Mouse (Mus musculus) lung, embryonic 15.5 days (tissue): ENCODE measurements around the gene Pum3. TPM values are rescaled to one million over a fixed set of nuclear protein-coding genes. Genes with fewer than 3 reads are reported as not detected.
"Not testable (repeated sequence)": the region's sequence is repeated elsewhere in the genome, so short reads cannot be mapped to it uniquely, and the experiment has no call there.

Source experiments
- ATAC-seq: fragments of 200-750 bp; cut with Nextera tagmentation; 2 replicates; pipeline ENCODE4 v1.8.0; 2017; ENCODE audit warnings: moderate number of reproducible peaks, borderline replicate concordance; ENCODE audit not compliant: low FRiP score, low TSS enrichment; ENCODE audit errors: extremely low read depth
- H3K27ac ChIP-seq: fragments of 300-500 bp; sonication (generic); 2 replicates; pipeline ENCODE4 v1.5.1; 2015; ENCODE audit warnings: moderate library complexity, mild to moderate bottlenecking, inconsistent platforms
- H3K27me3 ChIP-seq: fragments of 300-500 bp; sonication (generic); 2 replicates; pipeline ENCODE4 v1.6.1; 2015; ENCODE audit warnings: inconsistent platforms
- H3K36me3 ChIP-seq: fragments of 300-500 bp; sonication (generic); 2 replicates; pipeline ENCODE4 v1.6.1; 2015; ENCODE audit warnings: inconsistent platforms
- H3K4me1 ChIP-seq: fragments of 300-500 bp; sonication (generic); 2 replicates; pipeline ENCODE4 v1.6.1; 2015; ENCODE audit warnings: inconsistent platforms
- H3K4me2 ChIP-seq: fragments of 300-500 bp; sonication (generic); 2 replicates; pipeline ENCODE4 v1.6.1; 2015; ENCODE audit warnings: inconsistent platforms, mild to moderate bottlenecking, moderate library complexity
- H3K4me3 ChIP-seq: fragments of 300-500 bp; sonication (generic); 2 replicates; pipeline ENCODE4 v1.5.1; 2015; ENCODE audit warnings: mild to moderate bottlenecking, inconsistent platforms
- H3K9ac ChIP-seq: fragments of 300-500 bp; sonication (generic); 2 replicates; pipeline ENCODE4 v1.6.1; 2015; ENCODE audit warnings: inconsistent platforms
- H3K9me3 ChIP-seq: fragments of 300-500 bp; sonication (generic); 2 replicates; pipeline ENCODE4 v1.6.1; 2016; ENCODE audit warnings: inconsistent platforms
- WGBS: fragments of 180-500 bp; shearing (Covaris S2); methylation state at CpG from one replicate; pipeline ENCODE4 v1.1.7; 2015; 5-methylcytosine and 5-hydroxymethylcytosine counted together
- polyA plus RNA-seq: library from polyadenylated mRNA; unstranded; fragments of >200 nt; fragmentation: Nextera tagmentation; extraction: Ambion mirVana; gene quantifications from 2 replicates; pipeline ENCODE4 v1.2.1, GENCODE M21; 2015

Pum3 gene
- polyA plus RNA-seq, 1 experiment from 2014 or later, result 67.0 TPM

DNA sequence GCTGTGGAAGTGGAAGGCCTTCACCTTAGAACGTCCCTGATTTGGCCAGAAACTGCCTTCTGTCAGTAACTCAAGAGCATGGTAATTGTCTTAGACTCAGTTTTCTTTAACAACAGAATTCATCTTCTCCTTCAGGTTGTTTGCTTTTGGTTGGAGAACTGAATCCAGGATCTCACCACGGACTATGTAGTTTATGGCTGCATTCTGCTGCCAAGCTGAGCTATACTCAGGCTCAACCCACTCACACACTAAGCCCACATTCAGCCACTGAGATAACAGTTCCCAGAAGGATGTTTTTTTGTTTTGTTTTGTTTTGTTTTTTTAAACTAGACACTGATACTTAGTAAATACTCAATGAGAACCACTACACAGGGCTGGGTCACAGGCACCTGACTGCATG lies 38.3 kb downstream of the Pum3 start:
- ATAC-seq, result no peak
- 86% methylated on average over 2 of the region's 2 CpGs for WGBS

DNA sequence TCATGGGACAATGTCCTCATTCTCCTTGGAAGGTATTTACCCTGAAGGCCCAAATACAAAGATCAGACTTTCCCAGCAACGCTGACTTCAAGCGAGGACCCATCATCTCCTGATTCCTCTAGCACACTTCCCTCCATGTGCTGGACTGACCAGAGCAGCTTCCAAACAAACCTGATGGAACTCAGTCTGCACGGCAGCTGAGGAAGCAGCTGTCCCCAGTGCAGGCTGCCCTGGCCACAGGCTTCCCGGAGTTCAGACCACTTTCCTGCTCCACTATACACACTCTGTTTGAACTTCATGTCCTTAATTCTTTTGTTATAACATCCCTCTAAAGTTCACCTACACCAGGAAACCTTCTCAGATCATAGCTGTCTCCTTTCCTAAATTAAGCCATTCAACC lies 40.1 kb downstream of the Pum3 start:
- H3K9ac ChIP-seq, H3K4me1 ChIP-seq, H3K27ac ChIP-seq, H3K9me3 ChIP-seq, H3K4me3 ChIP-seq, H3K27me3 ChIP-seq, H3K4me2 ChIP-seq, ATAC-seq: not testable (repeated sequence)
- 95% methylated on average over 4 of the region's 4 CpGs for WGBS
- H3K36me3 ChIP-seq, result peaks cover 64% of the 10 kb centered on the region

More for the DNA sequence above, 38.3 kb downstream of the Pum3 start:
- Histone ChIP-seq H3K27me3 (no peaks in the 10 kb centered on the region), H3K27ac (no peak overlapping the region), H3K9ac (no peak overlapping the region), H3K4me2 (no peak overlapping the region), H3K4me3 (no peak overlapping the region), H3K36me3 (peaks cover 70% of the 10 kb centered on the region), H3K4me1 (no peaks in the 10 kb centered on the region), H3K9me3 (no peaks in the 10 kb centered on the region)

DNA sequence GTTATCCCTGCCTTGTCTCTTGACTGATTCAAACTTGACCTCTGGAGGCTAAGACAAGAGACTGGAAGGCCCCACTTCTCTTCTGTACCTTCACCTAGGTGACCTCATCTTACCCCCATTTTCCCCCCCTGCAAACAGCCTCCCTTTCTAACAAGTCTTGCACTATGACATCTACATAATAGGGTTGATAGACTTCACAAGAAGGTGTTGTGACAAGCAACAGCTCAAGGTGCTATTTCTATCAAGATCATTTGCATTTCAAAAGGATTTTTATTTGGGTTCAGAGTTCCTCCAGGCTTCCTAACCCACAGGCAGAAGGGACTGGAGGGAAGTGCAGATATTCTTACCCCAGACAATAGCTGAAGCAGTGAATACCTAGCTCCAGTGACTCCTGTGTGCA lies 44.3 kb downstream of the Pum3 start:
- 0 out of 2 replicates have a peak, but pooled peaks cover 4% of the 10 kb centered on the region for H3K4me1 ChIP-seq
- no peak overlapping the region for H3K9ac ChIP-seq
- no peaks in the 10 kb centered on the region for H3K27me3 ChIP-seq
- H3K9me3 ChIP-seq, result no peaks in the 10 kb centered on the region
- no peak overlapping the region for H3K4me3 ChIP-seq
- H3K27ac ChIP-seq, result no peak overlapping the region
- H3K4me2 ChIP-seq, result no peak overlapping the region
- peaks cover 42% of the 10 kb centered on the region for H3K36me3 ChIP-seq
- ATAC-seq, result no peak

DNA sequence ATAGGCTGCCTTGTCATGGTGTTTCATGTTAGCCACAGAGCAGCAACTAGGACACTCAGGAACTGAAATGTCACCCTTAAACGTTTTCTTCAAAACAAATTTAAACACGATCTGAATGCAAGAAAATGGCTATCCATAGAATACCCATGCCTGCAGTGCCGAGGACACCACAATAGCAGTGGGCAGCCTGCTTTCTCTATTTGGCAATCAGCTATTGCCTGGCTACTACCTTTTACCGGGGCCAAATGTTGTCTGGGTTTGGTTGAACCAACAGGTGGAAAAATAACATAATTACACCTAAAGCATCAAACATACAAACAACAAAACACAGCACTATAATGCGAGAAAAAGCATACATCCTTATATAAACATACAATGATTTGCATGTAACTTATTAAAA lies 46.4 kb downstream of the Pum3 start:
- whole genome bisulfite sequencing, result 93% methylated on average over 5 of the region's 5 CpGs
- no peak overlapping the region for H3K4me2 ChIP-seq
- ATAC-seq, result no peak
- no peaks in the 10 kb centered on the region for H3K9me3 ChIP-seq
- H3K4me1 ChIP-seq, result 0 out of 2 replicates have a peak, but pooled peaks cover 4% of the 10 kb centered on the region
- H3K27me3 ChIP-seq, result no peaks in the 10 kb centered on the region
- H3K27ac ChIP-seq, result no peak overlapping the region
- peaks cover 23% of the 10 kb centered on the region for H3K36me3 ChIP-seq
- H3K4me3 ChIP-seq, result no peak overlapping the region
- no peak overlapping the region for H3K9ac ChIP-seq

DNA sequence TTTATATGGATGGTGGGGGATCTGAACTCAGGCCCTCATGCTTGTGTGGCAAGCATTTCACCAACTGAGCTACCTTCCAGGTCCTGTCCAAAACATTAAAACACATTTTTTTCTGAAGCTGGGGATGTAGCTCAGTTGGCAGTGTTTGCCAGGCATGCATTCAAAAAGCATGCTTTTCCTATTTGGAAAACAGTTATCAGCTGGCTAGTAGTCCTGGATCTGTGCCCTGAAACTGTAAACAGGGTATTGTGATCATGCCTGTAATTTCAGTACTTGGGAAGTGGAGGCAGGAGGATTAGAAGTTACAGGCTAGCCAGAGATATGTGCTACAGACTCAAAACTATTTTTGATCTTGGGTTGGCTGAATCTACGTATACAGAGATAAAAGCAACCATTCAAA lies 47.5 kb downstream of the Pum3 start:
- Histone ChIP-seq H3K4me3 (no peak overlapping the region), H3K27ac (no peak overlapping the region), H3K4me2 (no peak overlapping the region), H3K36me3 (peaks cover 20% of the 10 kb centered on the region), H3K9me3 (no peaks in the 10 kb centered on the region), H3K9ac (no peak overlapping the region), H3K4me1 (0 out of 2 replicates have a peak, but pooled peaks cover 4% of the 10 kb centered on the region), H3K27me3 (no peaks in the 10 kb centered on the region)
- ATAC-seq, result no peak
- WGBS, result 75% methylated on average over 1 of the region's 1 CpGs

DNA sequence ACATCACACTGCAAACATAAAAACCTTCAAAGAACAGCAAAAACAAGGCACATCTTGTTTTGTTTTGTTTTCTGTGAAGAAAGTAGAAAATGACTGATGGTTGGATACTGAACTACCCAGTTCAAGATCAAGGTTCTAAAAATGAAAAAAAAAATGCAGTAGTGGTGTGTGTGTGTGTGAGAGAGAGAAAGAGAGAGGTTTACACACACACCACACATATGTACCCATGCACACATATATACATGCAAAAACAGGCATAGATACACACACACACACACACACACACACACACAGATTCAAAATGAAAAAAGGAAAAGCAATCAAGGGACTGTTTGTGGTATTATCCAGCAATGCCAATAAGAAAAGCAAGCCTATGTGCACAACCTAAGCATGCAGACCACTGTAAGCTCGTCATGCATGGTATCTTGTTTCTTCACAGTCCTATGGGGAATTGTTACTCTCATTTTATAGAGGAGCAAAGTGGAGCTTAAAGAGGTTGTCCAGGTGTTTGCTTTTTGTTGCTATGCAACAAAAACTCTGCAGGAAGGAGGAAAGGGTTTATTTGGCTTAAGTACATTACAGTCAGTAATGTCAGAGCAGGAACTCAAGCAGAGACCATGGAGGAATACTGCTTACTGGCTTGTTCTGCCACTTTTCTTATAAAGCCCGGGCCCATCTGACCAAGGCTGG lies 49.8 kb downstream of the Pum3 start:
- WGBS, result 71% methylated on average over 2 of the region's 2 CpGs
- no peak for ATAC-seq
- no peaks in the 10 kb centered on the region for H3K36me3 ChIP-seq

DNA sequence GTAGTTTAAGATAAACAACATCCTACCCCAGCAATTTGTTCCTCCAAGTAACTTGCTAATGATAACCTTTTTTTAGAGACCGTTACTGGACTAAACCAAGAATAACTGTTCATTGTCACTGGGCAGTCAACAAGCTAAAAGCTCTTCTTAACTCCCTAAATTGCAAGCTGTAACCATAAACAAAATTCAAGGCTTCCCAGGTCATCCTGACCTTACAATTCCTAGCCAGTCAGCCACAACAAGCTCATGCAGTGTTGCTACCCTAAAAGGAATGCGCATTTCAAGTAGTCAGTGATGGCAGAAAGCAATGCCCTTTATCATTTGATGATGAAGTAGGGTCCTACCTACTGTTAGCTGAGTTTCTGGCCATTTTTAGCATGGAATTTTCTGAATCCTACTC lies 58.8 kb downstream of the Pum3 start:
- no peak for ATAC-seq
- H3K36me3 ChIP-seq, result no peaks in the 10 kb centered on the region

More for the DNA sequence above, 49.8 kb downstream of the Pum3 start:
- no peak overlapping the region for H3K4me2 ChIP-seq
- H3K27ac ChIP-seq, result no peak overlapping the region
- no peak overlapping the region for H3K4me3 ChIP-seq
- 0 out of 2 replicates have a peak, but pooled peaks cover 4% of the 10 kb centered on the region for H3K4me1 ChIP-seq
- no peaks in the 10 kb centered on the region for H3K27me3 ChIP-seq
- no peak overlapping the region for H3K9ac ChIP-seq
- no peaks in the 10 kb centered on the region for H3K9me3 ChIP-seq

DNA sequence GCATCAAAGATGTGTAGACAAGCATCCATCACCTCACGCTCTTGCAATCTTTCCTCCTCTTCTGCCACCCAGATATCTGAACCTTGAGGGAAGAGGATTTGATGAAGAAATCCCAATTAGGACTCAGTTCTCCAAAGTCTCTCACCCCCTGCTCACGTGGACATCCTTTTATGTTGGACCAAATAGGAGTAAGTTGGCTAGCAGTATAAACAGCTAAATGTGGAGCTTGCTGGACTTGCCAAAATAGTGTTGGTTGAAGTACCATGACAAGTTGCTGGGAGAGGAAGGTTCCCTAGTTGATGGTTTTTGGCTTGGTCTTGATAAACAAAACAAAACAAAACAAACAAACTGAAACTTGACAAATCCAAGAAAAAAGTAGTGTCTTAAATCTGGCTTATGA lies 59.5 kb downstream of the Pum3 start:
- 58% methylated on average over 2 of the region's 2 CpGs for WGBS
- peak; percentile 78; the same call in 1 of the 2 replicates for ATAC-seq
- Histone ChIP-seq H3K4me2 (no peak overlapping the region), H3K27ac (peak overlapping the region; percentile 30; the same call in 1 of the 2 replicates), H3K4me3 (no peak overlapping the region), H3K9me3 (no peaks in the 10 kb centered on the region), H3K9ac (no peak overlapping the region), H3K27me3 (no peaks in the 10 kb centered on the region), H3K36me3 (no peaks in the 10 kb centered on the region), H3K4me1 (peaks cover 16% of the 10 kb centered on the region)

More for the DNA sequence above, 58.8 kb downstream of the Pum3 start:
- Histone ChIP-seq H3K27ac (peak overlapping the region; percentile 30; the same call in 1 of the 2 replicates), H3K27me3 (no peaks in the 10 kb centered on the region), H3K9me3 (no peaks in the 10 kb centered on the region), H3K4me2 (no peak overlapping the region), H3K9ac (no peak overlapping the region), H3K4me3 (no peak overlapping the region), H3K4me1 (peaks cover 16% of the 10 kb centered on the region)
- WGBS, result 82% methylated on average over 2 of the region's 2 CpGs

DNA sequence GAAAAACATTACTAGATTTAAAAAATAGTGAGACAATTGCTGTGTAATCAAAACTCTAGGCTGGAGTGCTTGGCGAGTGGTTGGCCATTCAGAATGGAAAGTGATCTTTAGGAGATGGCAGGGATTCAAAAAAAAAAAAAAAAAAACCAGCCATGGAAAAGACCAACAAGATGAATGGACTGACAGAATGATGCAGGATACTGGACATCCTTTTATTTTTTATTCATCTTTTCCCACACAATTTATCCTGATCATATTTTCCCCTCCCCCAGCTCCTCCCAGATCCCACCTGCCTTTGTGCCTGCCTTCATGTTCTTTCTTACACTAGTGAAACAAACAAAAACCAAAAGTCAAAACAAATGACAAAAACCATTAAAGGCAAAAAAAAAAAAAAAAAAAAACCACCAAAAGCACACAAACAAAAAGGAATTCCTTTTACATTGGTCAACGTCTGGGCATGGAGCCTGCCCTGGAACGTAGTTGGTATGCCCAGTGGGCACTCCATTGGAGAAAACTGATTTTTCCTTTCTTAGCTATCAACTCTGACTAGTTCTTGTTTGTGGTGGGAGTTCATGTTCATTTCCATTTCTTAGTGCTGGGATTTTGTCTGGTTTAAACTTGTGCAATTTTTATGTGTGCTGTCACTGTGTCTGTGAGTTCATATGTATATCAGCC lies 60.0 kb downstream of the Pum3 start:
- 42% methylated on average over 3 of the region's 3 CpGs for WGBS
- Histone ChIP-seq H3K4me1 (peaks cover 19% of the 10 kb centered on the region), H3K9ac (no peak overlapping the region), H3K4me2 (no peak overlapping the region), H3K27ac (no peak overlapping the region), H3K4me3 (no peak overlapping the region), H3K27me3 (no peaks in the 10 kb centered on the region), H3K36me3 (no peaks in the 10 kb centered on the region), H3K9me3 (no peaks in the 10 kb centered on the region)
- ATAC-seq, result no peak

DNA sequence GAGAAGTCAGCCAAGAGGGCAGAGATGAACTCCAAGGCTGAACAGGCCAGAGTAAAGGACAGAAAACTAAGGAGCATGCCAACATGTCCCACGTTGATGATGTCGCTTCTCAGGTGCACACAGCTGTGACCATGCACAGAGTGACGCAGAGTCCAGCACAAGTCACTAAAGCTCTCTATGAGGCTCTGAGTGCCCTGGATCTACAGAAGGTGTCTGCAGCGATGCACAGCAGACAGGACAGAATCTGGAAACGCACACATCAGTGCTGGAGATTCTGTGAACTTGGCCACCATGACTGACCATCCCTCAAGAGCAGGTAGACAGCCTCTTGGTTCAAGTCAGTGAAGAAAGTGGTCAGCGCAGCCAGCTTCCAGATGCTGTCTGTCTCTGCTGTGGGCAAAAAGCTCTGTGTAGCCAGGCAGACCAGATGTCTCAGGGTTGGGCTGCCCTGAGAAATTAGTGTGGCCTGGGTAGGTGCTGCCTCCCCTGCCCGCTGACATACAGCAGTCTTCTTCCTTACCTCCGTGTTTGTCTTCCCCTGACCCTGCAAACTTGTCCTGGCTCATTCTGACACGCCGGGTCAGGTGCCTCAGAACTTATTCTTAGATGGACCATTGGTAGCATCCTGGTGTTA lies 63.4 kb downstream of the Pum3 start:
- WGBS, result 81% methylated on average over 10 of the region's 10 CpGs
- no peaks in the 10 kb centered on the region for H3K36me3 ChIP-seq

DNA sequence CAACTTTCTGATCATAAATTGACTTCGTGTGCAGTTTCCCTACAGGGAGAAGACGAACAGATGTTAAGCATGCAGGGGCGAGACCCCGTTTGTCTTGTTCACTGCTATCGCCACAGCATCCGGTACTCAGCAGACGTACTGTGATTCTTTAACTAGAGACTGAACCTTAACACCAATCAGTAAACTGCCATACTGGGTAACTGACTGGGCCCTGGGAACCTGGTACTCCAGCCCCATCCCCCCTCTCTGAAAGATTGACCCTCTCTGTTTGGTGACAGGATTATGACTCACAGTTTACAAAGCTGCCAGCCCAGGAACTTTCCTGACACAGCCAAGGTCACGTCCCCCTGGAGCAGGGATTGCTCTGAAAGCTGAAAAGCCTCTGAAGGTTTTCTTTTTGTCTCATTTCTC lies 65.1 kb downstream of the Pum3 start:
- 2% methylated on average over 8 of the region's 8 CpGs for WGBS
- Histone ChIP-seq H3K9ac (no peak overlapping the region), H3K27me3 (no peaks in the 10 kb centered on the region), H3K36me3 (no peaks in the 10 kb centered on the region), H3K27ac (no peak overlapping the region), H3K4me3 (peak overlapping the region; percentile 10), H3K4me1 (peaks cover 9% of the 10 kb centered on the region), H3K4me2 (peak overlapping the region; percentile 47), H3K9me3 (no peaks in the 10 kb centered on the region)
- peak; percentile 57; the same call in 1 of the 2 replicates for ATAC-seq

More for the DNA sequence above, 63.4 kb downstream of the Pum3 start:
- ATAC-seq, result no peak
- H3K9ac ChIP-seq, result no peak overlapping the region
- no peak overlapping the region for H3K4me2 ChIP-seq
- no peaks in the 10 kb centered on the region for H3K9me3 ChIP-seq
- no peak overlapping the region for H3K27ac ChIP-seq
- no peak overlapping the region for H3K4me3 ChIP-seq
- H3K4me1 ChIP-seq, result peaks cover 20% of the 10 kb centered on the region
- H3K27me3 ChIP-seq, result no peaks in the 10 kb centered on the region

DNA sequence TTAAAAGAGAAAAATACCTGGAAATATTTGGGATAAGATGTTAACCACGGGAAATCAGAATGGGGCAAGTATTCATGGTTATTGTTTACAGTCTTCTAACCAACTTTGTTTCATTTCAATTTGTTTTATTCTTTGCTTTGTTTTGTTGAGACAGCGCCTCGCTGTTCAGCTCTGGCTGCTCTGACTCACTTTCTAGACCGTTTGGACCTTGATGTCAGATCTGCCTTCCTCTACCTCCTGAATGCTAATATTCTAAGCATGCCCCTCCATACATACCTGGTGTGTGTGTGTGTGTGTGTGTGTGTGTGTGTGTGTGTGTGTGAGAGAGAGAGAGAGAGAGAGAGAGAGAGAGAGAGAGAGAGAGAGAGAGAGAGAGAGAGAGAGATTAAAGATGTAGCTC lies 65.7 kb downstream of the Pum3 start:
- 33% methylated on average over 4 of the region's 4 CpGs for WGBS
- H3K9me3 ChIP-seq, result no peaks in the 10 kb centered on the region
- no peak overlapping the region for H3K27ac ChIP-seq
- H3K9ac ChIP-seq, result no peak overlapping the region
- peaks cover 6% of the 10 kb centered on the region for H3K4me1 ChIP-seq
- ATAC-seq, result no peak
- peak overlapping the region; percentile 10; the same call in 1 of the 2 replicates for H3K4me3 ChIP-seq
- peak overlapping the region; percentile 47 for H3K4me2 ChIP-seq
- H3K36me3 ChIP-seq, result no peaks in the 10 kb centered on the region
- no peaks in the 10 kb centered on the region for H3K27me3 ChIP-seq
